Mouse (Mus musculus) forebrain, postnatal 0 days (tissue): ENCODE results near the gene Sh3tc1. TPM values are rescaled to one million over a fixed set of nuclear protein-coding genes. Genes with fewer than 3 reads are reported as not detected.

Experiments used
- ATAC-seq: fragments of 200-750 bp; cut with Nextera tagmentation; 2 replicates; pipeline ENCODE4 v1.8.0; 2017; ENCODE audit warnings: mild to moderate bottlenecking, moderate library complexity
- DNase-seq: peaks from one replicate; pipeline ENCODE4 v3.0.0-alpha.2; 2015
- H3K27ac ChIP-seq: fragments of 300-500 bp; sonication (generic); 2 replicates; pipeline ENCODE4 v1.5.1; 2014; ENCODE audit warnings: low read depth, mild to moderate bottlenecking, antibody characterized with exemption, low read length, moderate library complexity, mixed read lengths
- H3K27me3 ChIP-seq: fragments of 300-500 bp; sonication (generic); 2 replicates; pipeline ENCODE4 v1.6.1; 2014; ENCODE audit warnings: mild to moderate bottlenecking, low read length, mixed read lengths; ENCODE audit not compliant: insufficient read depth
- H3K36me3 ChIP-seq: fragments of 300-500 bp; sonication (generic); 2 replicates; pipeline ENCODE4 v1.6.1; 2014; ENCODE audit warnings: mild to moderate bottlenecking, moderate library complexity; ENCODE audit not compliant: insufficient read depth
- H3K4me1 ChIP-seq: fragments of 300-500 bp; sonication (generic); 2 replicates; pipeline ENCODE4 v1.6.1; 2014; ENCODE audit warnings: antibody characterized with exemption; ENCODE audit not compliant: insufficient read depth
- H3K4me2 ChIP-seq: fragments of 300-500 bp; sonication (generic); 2 replicates; pipeline ENCODE4 v1.6.1; 2014; ENCODE audit warnings: low read depth, mild to moderate bottlenecking, moderate library complexity
- H3K4me3 ChIP-seq: fragments of 300-500 bp; sonication (generic); 2 replicates; pipeline ENCODE4 v1.5.1; 2014; ENCODE audit warnings: low read depth, low read length, mixed read lengths
- H3K9ac ChIP-seq: fragments of 300-500 bp; sonication (generic); 2 replicates; pipeline ENCODE4 v1.6.1; 2014; ENCODE audit warnings: mild to moderate bottlenecking
- H3K9me3 ChIP-seq: fragments of 300-500 bp; sonication (generic); 2 replicates; pipeline ENCODE4 v1.6.1; 2016; ENCODE audit warnings: low read length
- CTCF ChIP-seq: sonication (generic); IDR thresholded peaks from 2 replicates; pipeline ENCODE4 v1.5.1; 2016; ENCODE audit warnings: antibody characterized with exemption, control low read depth, low read depth
- WGBS: fragments of 180-500 bp; shearing (Covaris S2); extraction: QIAGEN DNeasy Blood & Tissue Kit; methylation state at CpG from one replicate; pipeline ENCODE4 v1.1.7; 2014; 5-methylcytosine and 5-hydroxymethylcytosine counted together
- polyA plus RNA-seq: library from polyadenylated mRNA; unstranded; fragments of >200 nt; fragmentation: Nextera tagmentation; extraction: Ambion mirVana; gene quantifications from 2 replicates; pipeline ENCODE4 v1.2.1, GENCODE M21; 2015
- total RNA-seq: library from RNA; depleted of rRNA; stranded (reverse); fragments of >200 nt; gene quantifications from 2 replicates; pipeline ENCODE4 v1.2.3, GENCODE M21; 2014

The Sh3tc1 gene
- total and polyA plus RNA-seq, 2 experiments from 2014 or later: 1.2 to 2.8 TPM

GRCm38 (mm10) chr5:35762388-35762787 lies 22.6 kb upstream of the Sh3tc1 start:
- Histone ChIP-seq H3K9ac (no peak overlapping the region), H3K4me3 (no peak overlapping the region), H3K4me2 (no peak overlapping the region), H3K4me1 (no peaks in the 10 kb centered on the region), H3K36me3 (no peaks in the 10 kb centered on the region), H3K27ac (no peak overlapping the region), H3K9me3 (no peaks in the 10 kb centered on the region), H3K27me3 (peaks cover 13% of the 10 kb centered on the region)
- ATAC-seq (no peak), DNase-seq (no peak)
- 70% methylated on average over 5 of the region's 5 CpGs for WGBS
- no peak for TF ChIP-seq CTCF

- WGBS: 75% methylated on average over 5 of the region's 5 CpGs
- no peaks in the 10 kb centered on the region for H3K9me3 ChIP-seq
- H3K4me2 ChIP-seq: no peak overlapping the region
- peaks cover 13% of the 10 kb centered on the region for H3K27me3 ChIP-seq
- no peaks in the 10 kb centered on the region for H3K36me3 ChIP-seq
- no peaks in the 10 kb centered on the region for H3K4me1 ChIP-seq
- DNase-seq (peak; percentile 24), ATAC-seq (no peak)
- TF ChIP-seq CTCF: peak; percentile 43; the same call in 1 of the 2 replicates
- no peak overlapping the region for H3K27ac ChIP-seq
- H3K9ac ChIP-seq: no peak overlapping the region
- H3K4me3 ChIP-seq: no peak overlapping the region
Observed at GRCm38 (mm10) chr5:35761323-35761722, 21.5 kb upstream of the Sh3tc1 start.

GRCm38 (mm10) chr5:35758081-35759053 lies 18.6 kb upstream of the Sh3tc1 start:
- Histone ChIP-seq H3K9ac (peak overlapping the region; percentile 58), H3K4me1 (no peaks in the 10 kb centered on the region), H3K27ac (peak overlapping the region; percentile 31; the same call in 1 of the 2 replicates), H3K4me2 (peak overlapping the region; percentile 85), H3K9me3 (no peaks in the 10 kb centered on the region), H3K36me3 (no peaks in the 10 kb centered on the region), H3K4me3 (peak overlapping the region; percentile 62), H3K27me3 (peaks cover 13% of the 10 kb centered on the region)
- DNase-seq: peak; percentile 49
- peak; percentile 50 for ATAC-seq
- WGBS: 3% methylated on average over 40 of the region's 40 CpGs
- TF ChIP-seq CTCF: no peak

GRCm38 (mm10) chr5:35757639-35758001 lies 17.8 kb upstream of the Sh3tc1 start, which contains the start of gene Ablim2:
Gene Ablim2 (plus strand): TSS chr5:35757880.
- Histone ChIP-seq H3K4me1 (no peaks in the 10 kb centered on the region), H3K36me3 (no peaks in the 10 kb centered on the region), H3K4me3 (peak within 1 kb of the TSS; percentile 62), H3K4me2 (peak within 1 kb of the TSS; percentile 85), H3K27ac (peak within 1 kb of the TSS; percentile 73), H3K9ac (peak within 1 kb of the TSS; percentile 58), H3K27me3 (peaks cover 13% of the 10 kb centered on the region), H3K9me3 (no peaks in the 10 kb centered on the region)
- peak; percentile 63 for TF ChIP-seq CTCF
- DNase-seq (peak; percentile 98), ATAC-seq (peak; percentile 98)
- WGBS: under 1% methylated on average over 32 of the region's 35 CpGs

- Histone ChIP-seq H3K4me3 (peak overlapping the region; percentile 62), H3K4me2 (peak overlapping the region; percentile 85), H3K27ac (peak overlapping the region; percentile 73), H3K4me1 (no peaks in the 10 kb centered on the region), H3K9ac (peak overlapping the region; percentile 26), H3K27me3 (peaks cover 13% of the 10 kb centered on the region), H3K36me3 (no peaks in the 10 kb centered on the region), H3K9me3 (no peaks in the 10 kb centered on the region)
- TF ChIP-seq CTCF: peak; percentile 38
- peak; percentile 49 for ATAC-seq
- 4% methylated on average over 25 of the region's 26 CpGs for WGBS
- DNase-seq: peak; percentile 71
Observed at GRCm38 (mm10) chr5:35756997-35757638, 17.3 kb upstream of the Sh3tc1 start.

- Histone ChIP-seq H3K36me3 (no peaks in the 10 kb centered on the region), H3K9me3 (no peaks in the 10 kb centered on the region), H3K9ac (no peak overlapping the region), H3K4me1 (no peaks in the 10 kb centered on the region), H3K4me2 (no peak overlapping the region), H3K4me3 (no peak overlapping the region), H3K27me3 (peaks cover 13% of the 10 kb centered on the region), H3K27ac (no peak overlapping the region)
- WGBS: 83% methylated on average over 4 of the region's 4 CpGs
- DNase-seq: no peak
- no peak for ATAC-seq
- no peak for TF ChIP-seq CTCF
Observed at GRCm38 (mm10) chr5:35756020-35756419, 16.2 kb upstream of the Sh3tc1 start.
